Mouse (Mus musculus) MEL (cell line): Measurements from ENCODE around the gene Dennd1b. TPM values are rescaled to one million over a fixed set of nuclear protein-coding genes. Genes with fewer than 3 reads are reported as not detected.

Source experiments
- DNase-seq: peaks from one replicate; pipeline ENCODE4 v3.0.0; 2011; ENCODE audit warnings: low read depth, low spot score
- H3K27ac ChIP-seq: 2 replicates; pipeline ENCODE4 v1.5.1; 2012; ENCODE audit warnings: low read depth, mild to moderate bottlenecking, control low read depth, low read length, moderate library complexity; ENCODE audit not compliant: control insufficient read depth
- H3K27me3 ChIP-seq, 2 experiments: fragments of 150-350 bp in 1 of 2; sonication (generic) in 1 of 2; 2 replicates each; pipeline ENCODE4 v1.6.1; 2012; ENCODE audit warnings: low read length in 2 of 2, mild to moderate bottlenecking in 2 of 2, improper control_type of control experiment in 1 of 2, moderate library complexity in 1 of 2; ENCODE audit not compliant: insufficient read depth in 2 of 2, control insufficient read depth in 1 of 2
- H3K36me3 ChIP-seq, 2 experiments: 2 replicates each; pipeline ENCODE4 v1.6.1; 2012 to 2014; ENCODE audit warnings: low read length in 2 of 2, improper control_type of control experiment in 1 of 2, inconsistent platforms in 1 of 2, mild to moderate bottlenecking in 1 of 2; ENCODE audit not compliant: insufficient read depth in 2 of 2, control insufficient read depth in 1 of 2
- H3K4me1 ChIP-seq, 2 experiments: fragments of 150-350 bp in 1 of 2; sonication (generic) in 1 of 2; 2 replicates each; pipeline ENCODE4 v1.6.1; 2012; ENCODE audit warnings: low read length in 2 of 2, improper control_type of control experiment in 1 of 2, mild to moderate bottlenecking in 1 of 2; ENCODE audit not compliant: insufficient read depth in 2 of 2, control insufficient read depth in 1 of 2
- H3K4me3 ChIP-seq, 2 experiments: fragments of 150-350 bp in 1 of 2; sonication (generic) in 1 of 2; 2 replicates each; pipeline ENCODE4 v1.5.1; 2012; ENCODE audit warnings: low read depth in 2 of 2, low read length in 2 of 2, mild to moderate bottlenecking in 2 of 2, moderate library complexity in 2 of 2, control low read depth in 1 of 2, improper control_type of control experiment in 1 of 2; ENCODE audit not compliant: control insufficient read depth in 1 of 2, insufficient read depth in 1 of 2
- H3K79me2 ChIP-seq: 2 replicates; pipeline ENCODE4 v1.6.1; 2012; ENCODE audit warnings: mild to moderate bottlenecking, low read length, moderate library complexity; ENCODE audit not compliant: control insufficient read depth, poor library complexity, insufficient read depth
- H3K9ac ChIP-seq: 2 replicates; pipeline ENCODE4 v1.6.1; 2012; ENCODE audit warnings: low read depth, mild to moderate bottlenecking, control low read depth, low read length, moderate library complexity; ENCODE audit not compliant: control insufficient read depth, poor library complexity, severe bottlenecking
- H3K9me3 ChIP-seq: fragments of 150-350 bp; sonication (generic); replicated peaks from 2 replicates; pipeline ENCODE4 v1.6.1; 2012; ENCODE audit warnings: mild to moderate bottlenecking, low read length, improper control_type of control experiment, moderate library complexity; ENCODE audit not compliant: insufficient read depth
- EP300 ChIP-seq, 2 experiments: IDR thresholded peaks; 2 replicates each; pipeline ENCODE4 v1.6.1; 2011; ENCODE audit warnings: improper control_type of control experiment in 2 of 2, low read length in 2 of 2, low read depth in 1 of 2, mild to moderate bottlenecking in 1 of 2
- ETS1 ChIP-seq: IDR thresholded peaks from 2 replicates; pipeline ENCODE4 v1.6.1; 2012; ENCODE audit warnings: low read depth, mild to moderate bottlenecking, inconsistent platforms, low read length, improper control_type of control experiment, moderate library complexity
- GABPA ChIP-seq: IDR thresholded peaks from 2 replicates; pipeline ENCODE4 v1.6.1; 2012; ENCODE audit warnings: low read depth, mild to moderate bottlenecking, inconsistent platforms, low read length, improper control_type of control experiment, moderate library complexity
- GATA1 ChIP-seq: IDR thresholded peaks from 2 replicates; pipeline ENCODE4 v1.6.1; 2011; ENCODE audit warnings: low read depth, low read length, improper control_type of control experiment
- HCFC1 ChIP-seq: IDR thresholded peaks from 2 replicates; pipeline ENCODE4 v1.6.1; 2012; ENCODE audit warnings: low read depth, mild to moderate bottlenecking, inconsistent platforms, low read length, improper control_type of control experiment, moderate library complexity
- KAT2A ChIP-seq: conservative IDR thresholded peaks from 2 replicates; pipeline ENCODE4 v1.6.1; 2012; ENCODE audit warnings: low read depth, low read length, improper control_type of control experiment, inconsistent platforms
- MXI1 ChIP-seq: IDR thresholded peaks from 2 replicates; pipeline ENCODE4 v1.6.1; 2011; ENCODE audit warnings: mild to moderate bottlenecking, low read depth, low read length, improper control_type of control experiment
- NRF1 ChIP-seq: IDR thresholded peaks from 2 replicates; pipeline ENCODE4 v1.6.1; 2014; ENCODE audit warnings: low read depth, mild to moderate bottlenecking, inconsistent platforms, low read length, improper control_type of control experiment, moderate library complexity; ENCODE audit not compliant: poor library complexity, insufficient read depth, severe bottlenecking
- POLR2A ChIP-seq, 2 experiments: IDR thresholded peaks; 2 replicates each; pipeline ENCODE4 v1.6.1; 2011 to 2012; ENCODE audit warnings: low read length in 2 of 2, mild to moderate bottlenecking in 2 of 2, control low read depth in 1 of 2, improper control_type of control experiment in 1 of 2, low read depth in 1 of 2, moderate library complexity in 1 of 2; ENCODE audit not compliant: control insufficient read depth in 1 of 2, insufficient read depth in 1 of 2, poor library complexity in 1 of 2
- POLR2AphosphoS2 ChIP-seq: IDR thresholded peaks from 2 replicates; pipeline ENCODE4 v1.6.1; 2011; ENCODE audit warnings: low read length, improper control_type of control experiment
- RCOR1 ChIP-seq: IDR thresholded peaks from 2 replicates; pipeline ENCODE4 v1.6.1; 2012; ENCODE audit warnings: low read depth, mild to moderate bottlenecking, inconsistent platforms, low read length, improper control_type of control experiment
- SIN3A ChIP-seq: IDR thresholded peaks from 2 replicates; pipeline ENCODE4 v1.6.1; 2012; ENCODE audit warnings: low read length, improper control_type of control experiment, inconsistent platforms
- SMC3 ChIP-seq: IDR thresholded peaks from 2 replicates; pipeline ENCODE4 v1.6.1; 2011; ENCODE audit warnings: low read depth, low read length, improper control_type of control experiment
- TCF12 ChIP-seq: IDR thresholded peaks from 2 replicates; pipeline ENCODE4 v1.6.1; 2014; ENCODE audit warnings: low read depth, mild to moderate bottlenecking, inconsistent platforms, low read length, improper control_type of control experiment, moderate library complexity
- USF1 ChIP-seq: IDR thresholded peaks from 2 replicates; pipeline ENCODE4 v1.6.1; 2014; ENCODE audit warnings: low read depth, mild to moderate bottlenecking, inconsistent platforms, low read length, improper control_type of control experiment, moderate library complexity
- ZNF384 ChIP-seq: IDR thresholded peaks from 2 replicates; pipeline ENCODE4 v1.6.1; 2012; ENCODE audit warnings: low read depth, mild to moderate bottlenecking, inconsistent platforms, low read length, improper control_type of control experiment
- polyA plus RNA-seq, 2 experiments: library from polyadenylated mRNA; stranded (reverse) in 1 of 2; unstranded in 1 of 2; fragments of >175 nt in 1 of 2; fragments of >200 nt in 1 of 2; gene quantifications; 2 replicates each; pipeline versions ENCODE4 v1.2.1 to v1.2.4; 2012; ENCODE audit warnings: low replicate concordance in 2 of 2, low read depth in 1 of 2; ENCODE audit not compliant: insufficient read length in 2 of 2, insufficient read depth in 1 of 2, missing spikeins in 1 of 2
- total RNA-seq: library from RNA; depleted of rRNA; stranded (reverse); fragments of 300-350 nt; gene quantifications from 2 replicates; pipeline ENCODE4 v1.2.3, GENCODE M21; 2012

The Dennd1b gene
- total and polyA plus RNA-seq, 3 experiments, result 3.9 to 4.1 TPM; not detected in 1

GRCm38 (mm10) chr1:139215311-139215710 is 252.1 kb downstream of the Dennd1b start:
- no peak overlapping the region for H3K4me3 ChIP-seq
- H3K27me3 ChIP-seq, result peaks cover 0 to 2% of the 10 kb centered on the region in 2 experiments; a peak in 1 of 4 replicates
- no peak for DNase-seq
- no peak overlapping the region for H3K9ac ChIP-seq
- H3K4me1 ChIP-seq, result no peaks in the 10 kb centered on the region
- TF ChIP-seq POLR2A (IDR thresholded peaks at IDR 0.05; ENCODE audit: control insufficient read depth in 1 of 2, insufficient read depth in 1 of 2, low read depth in 1 of 2, low read length in 2 of 2, poor library complexity in 1 of 2) (no peak), GATA1 (no peak), NRF1 (no peak)
- no peak overlapping the region for H3K27ac ChIP-seq
- no peaks in the 10 kb centered on the region for H3K36me3 ChIP-seq
- no peaks in the 10 kb centered on the region for H3K79me2 ChIP-seq
- no peaks in the 10 kb centered on the region for H3K9me3 ChIP-seq

GRCm38 (mm10) chr1:139223804-139224203 is 260.6 kb downstream of the Dennd1b start:
- H3K27ac ChIP-seq, result no peak overlapping the region
- H3K79me2 ChIP-seq, result no peaks in the 10 kb centered on the region
- no peaks in the 10 kb centered on the region for H3K9me3 ChIP-seq
- H3K9ac ChIP-seq, result no peak overlapping the region
- TF ChIP-seq ZNF384 (no peak), ETS1 (no peak), RCOR1 (no peak), HCFC1 (no peak), EP300 (IDR thresholded peaks at IDR 0.05; ENCODE audit: low read depth in 1 of 2, low read length in 2 of 2) (no peak), POLR2AphosphoS2 (no peak), MXI1 (no peak), SIN3A (no peak), KAT2A (no peak), SMC3 (no peak), GABPA (no peak)
- no peaks in the 10 kb centered on the region for H3K36me3 ChIP-seq
- no peak overlapping the region for H3K4me3 ChIP-seq
- H3K4me1 ChIP-seq, result no peaks in the 10 kb centered on the region
- no peaks in the 10 kb centered on the region; a peak in 1 of 4 replicates for H3K27me3 ChIP-seq
- no peak for DNase-seq

GRCm38 (mm10) chr1:139224309-139224949 is 261.2 kb downstream of the Dennd1b start:
- Histone ChIP-seq H3K27ac (no peak overlapping the region), H3K9ac (no peak overlapping the region)
- TF ChIP-seq EP300 (IDR thresholded peaks at IDR 0.05; ENCODE audit: low read depth in 1 of 2, low read length in 2 of 2) (no peak), TCF12 (no peak), SIN3A (no peak), USF1 (no peak)

More at GRCm38 (mm10) chr1:139224309-139224949, 261.2 kb downstream of the Dennd1b start:
- H3K36me3 ChIP-seq, result no peaks in the 10 kb centered on the region
- DNase-seq, result no peak
- no peaks in the 10 kb centered on the region for H3K4me1 ChIP-seq
- H3K27me3 ChIP-seq, result no peaks in the 10 kb centered on the region; a peak in 1 of 4 replicates
- no peak overlapping the region for H3K4me3 ChIP-seq
- H3K9me3 ChIP-seq, result no peaks in the 10 kb centered on the region
- H3K79me2 ChIP-seq, result no peaks in the 10 kb centered on the region
